Mouse (Mus musculus) intestine, embryonic 16.5 days (tissue): ENCODE results near the gene Hfe2. TPM values are rescaled to one million over a fixed set of nuclear protein-coding genes. Genes with fewer than 3 reads are reported as not detected.

Experiments used
- ATAC-seq: fragments of 200-750 bp; cut with Nextera tagmentation; 2 replicates; pipeline ENCODE4 v1.8.0; 2017; ENCODE audit warnings: moderate TSS enrichment, moderate library complexity
- H3K27ac ChIP-seq: fragments of 300-500 bp; sonication (generic); 2 replicates; pipeline ENCODE4 v1.5.1; 2014; ENCODE audit warnings: mild to moderate bottlenecking, low read length
- H3K27me3 ChIP-seq: fragments of 300-500 bp; sonication (generic); replicated peaks from 2 replicates; pipeline ENCODE4 v1.6.1; 2014; ENCODE audit warnings: low read length, control low read depth, mixed read lengths; ENCODE audit not compliant: control insufficient read depth, insufficient read depth
- H3K36me3 ChIP-seq: fragments of 300-500 bp; sonication (generic); 2 replicates; pipeline ENCODE4 v1.6.1; 2014; ENCODE audit warnings: low read length, control low read depth; ENCODE audit not compliant: control insufficient read depth, insufficient read depth
- H3K4me1 ChIP-seq: fragments of 300-500 bp; sonication (generic); 2 replicates; pipeline ENCODE4 v1.6.1; 2014; ENCODE audit warnings: low read length, control low read depth, mixed read lengths; ENCODE audit not compliant: control insufficient read depth, insufficient read depth
- H3K4me2 ChIP-seq: fragments of 300-500 bp; sonication (generic); 2 replicates; pipeline ENCODE4 v1.6.1; 2014; ENCODE audit warnings: low read depth, low read length, control low read depth
- H3K4me3 ChIP-seq: fragments of 300-500 bp; sonication (generic); 2 replicates; pipeline ENCODE4 v1.5.1; 2014; ENCODE audit warnings: mild to moderate bottlenecking, low read length
- H3K9ac ChIP-seq: fragments of 300-500 bp; sonication (generic); 2 replicates; pipeline ENCODE4 v1.6.1; 2014; ENCODE audit warnings: low read depth, low read length
- H3K9me3 ChIP-seq: fragments of 300-500 bp; sonication (generic); 2 replicates; pipeline ENCODE4 v1.6.1; 2016; ENCODE audit warnings: low read length, control low read depth; ENCODE audit not compliant: control insufficient read depth
- WGBS: fragments of 180-500 bp; shearing (Covaris S2); extraction: QIAGEN DNeasy Blood & Tissue Kit; methylation state at CpG from one replicate; pipeline ENCODE4 v1.1.7; 2014; 5-methylcytosine and 5-hydroxymethylcytosine counted together
- polyA plus RNA-seq: library from polyadenylated mRNA; unstranded; fragments of >200 nt; fragmentation: Nextera tagmentation; extraction: Ambion mirVana; gene quantifications from 2 replicates; pipeline ENCODE4 v1.2.1, GENCODE M21; 2015

Hfe2 gene
- polyA plus RNA-seq, 1 experiment from 2014 or later: 0.37 TPM

- H3K36me3 ChIP-seq: no peaks in the 10 kb centered on the region
- no peaks in the 10 kb centered on the region for H3K9me3 ChIP-seq
- H3K27me3 ChIP-seq: no peaks in the 10 kb centered on the region
- peaks cover 27% of the 10 kb centered on the region for H3K4me1 ChIP-seq
- H3K4me3 ChIP-seq: no peak overlapping the region
- H3K9ac ChIP-seq: no peak overlapping the region
- 51% methylated on average over 7 of the region's 7 CpGs for WGBS
- H3K4me2 ChIP-seq: no peak overlapping the region
- H3K27ac ChIP-seq: no peak overlapping the region
- no peak for ATAC-seq
These were observed 26.9 kb downstream of the Hfe2 start for GRCm38 (mm10) chr3:96551890-96552289.

GRCm38 (mm10) chr3:96553601-96554000, 28.6 kb downstream of the Hfe2 start:
- no peak for ATAC-seq
- 64% methylated on average over 6 of the region's 6 CpGs for WGBS
- Histone ChIP-seq H3K27ac (no peak overlapping the region), H3K4me3 (no peak overlapping the region), H3K27me3 (no peaks in the 10 kb centered on the region), H3K4me2 (no peak overlapping the region), H3K36me3 (no peaks in the 10 kb centered on the region), H3K4me1 (peaks cover 26% of the 10 kb centered on the region), H3K9ac (0 out of 2 replicates have a peak overlapping the region, but pooled peaks have one; percentile 18), H3K9me3 (no peaks in the 10 kb centered on the region)

- ATAC-seq: no peak
- H3K9me3 ChIP-seq: no peaks in the 10 kb centered on the region
- WGBS: 84% methylated on average over 6 of the region's 6 CpGs
- peaks cover 26% of the 10 kb centered on the region for H3K4me1 ChIP-seq
- H3K4me3 ChIP-seq: no peak overlapping the region
- H3K4me2 ChIP-seq: no peak overlapping the region
- no peaks in the 10 kb centered on the region for H3K36me3 ChIP-seq
- H3K27me3 ChIP-seq: no peaks in the 10 kb centered on the region
- H3K27ac ChIP-seq: 0 out of 2 replicates have a peak overlapping the region, but pooled peaks have one; percentile 75
- no peak overlapping the region for H3K9ac ChIP-seq
These were observed 29.3 kb downstream of the Hfe2 start for GRCm38 (mm10) chr3:96554251-96554650.

GRCm38 (mm10) chr3:96555041-96555596, 30.1 kb downstream of the Hfe2 start:
- H3K27ac ChIP-seq: peak overlapping the region; percentile 75
- WGBS: 25% methylated on average over 12 of the region's 12 CpGs
- ATAC-seq: peak; percentile 21
- peaks cover 5% of the 10 kb centered on the region; the same call in 1 of the 2 replicates for H3K36me3 ChIP-seq
- H3K4me3 ChIP-seq: no peak overlapping the region
- no peaks in the 10 kb centered on the region for H3K27me3 ChIP-seq
- 0 out of 2 replicates have a peak overlapping the region, but pooled peaks have one; percentile 17 for H3K4me2 ChIP-seq
- peaks cover 29% of the 10 kb centered on the region for H3K4me1 ChIP-seq
- no peaks in the 10 kb centered on the region for H3K9me3 ChIP-seq
- 0 out of 2 replicates have a peak overlapping the region, but pooled peaks have one; percentile 9 for H3K9ac ChIP-seq

GRCm38 (mm10) chr3:96555999-96556614, 31.1 kb downstream of the Hfe2 start:
- ATAC-seq: no peak
- H3K9ac ChIP-seq: peak overlapping the region; percentile 76
- peak overlapping the region; percentile 89 for H3K4me3 ChIP-seq
- H3K9me3 ChIP-seq: no peaks in the 10 kb centered on the region
- 66% methylated on average over 15 of the region's 15 CpGs for WGBS
- H3K27me3 ChIP-seq: no peaks in the 10 kb centered on the region
- H3K36me3 ChIP-seq: peaks cover 9% of the 10 kb centered on the region
- peak overlapping the region; percentile 86 for H3K4me2 ChIP-seq
- H3K4me1 ChIP-seq: peaks cover 39% of the 10 kb centered on the region
- H3K27ac ChIP-seq: peak overlapping the region; percentile 96

- WGBS: 3% methylated on average over 22 of the region's 22 CpGs
- Histone ChIP-seq H3K27ac (peak overlapping the region; percentile 96), H3K9me3 (no peaks in the 10 kb centered on the region), H3K4me1 (peaks cover 40% of the 10 kb centered on the region), H3K4me3 (peak overlapping the region; percentile 89), H3K4me2 (peak overlapping the region; percentile 86), H3K27me3 (no peaks in the 10 kb centered on the region), H3K36me3 (peaks cover 13% of the 10 kb centered on the region), H3K9ac (peak overlapping the region; percentile 76)
- no peak for ATAC-seq
These were observed 32.0 kb downstream of the Hfe2 start for GRCm38 (mm10) chr3:96556651-96557635.

GRCm38 (mm10) chr3:96557694-96558093, 32.7 kb downstream of the Hfe2 start, which contains the start of gene Txnip:
Gene Txnip, plus strand, starts transcription at chr3:96557957.
- Histone ChIP-seq H3K9me3 (no peaks in the 10 kb centered on the region), H3K4me2 (peak within 1 kb of the TSS; percentile 86), H3K9ac (peak within 1 kb of the TSS; percentile 94), H3K4me3 (peak within 1 kb of the TSS; percentile 89), H3K27me3 (no peaks in the 10 kb centered on the region), H3K4me1 (peaks cover 41% of the 10 kb centered on the region), H3K27ac (peak within 1 kb of the TSS; percentile 98), H3K36me3 (peaks cover 13% of the 10 kb centered on the region)
- peak; percentile 95 for ATAC-seq
- WGBS: under 1% methylated on average over 26 of the region's 26 CpGs

GRCm38 (mm10) chr3:96558159-96558558, 33.2 kb downstream of the Hfe2 start:
- Histone ChIP-seq H3K4me2 (peak overlapping the region; percentile 80), H3K4me3 (peak overlapping the region; percentile 89), H3K4me1 (peaks cover 41% of the 10 kb centered on the region), H3K36me3 (peaks cover 13% of the 10 kb centered on the region), H3K27ac (peak overlapping the region; percentile 98), H3K9me3 (no peaks in the 10 kb centered on the region), H3K9ac (peak overlapping the region; percentile 94), H3K27me3 (no peaks in the 10 kb centered on the region)
- ATAC-seq: peak; percentile 19
- under 1% methylated on average over 17 of the region's 17 CpGs for WGBS

GRCm38 (mm10) chr3:96558668-96559196, 33.8 kb downstream of the Hfe2 start:
- no peak for ATAC-seq
- no peaks in the 10 kb centered on the region for H3K9me3 ChIP-seq
- peak overlapping the region; percentile 94 for H3K9ac ChIP-seq
- H3K27ac ChIP-seq: peak overlapping the region; percentile 98
- 13% methylated on average over 10 of the region's 10 CpGs for WGBS
- H3K36me3 ChIP-seq: peaks cover 13% of the 10 kb centered on the region
- H3K4me3 ChIP-seq: peak overlapping the region; percentile 89
- H3K4me2 ChIP-seq: peak overlapping the region; percentile 80
- peaks cover 44% of the 10 kb centered on the region for H3K4me1 ChIP-seq
- H3K27me3 ChIP-seq: no peaks in the 10 kb centered on the region
